Mouse (Mus musculus): Measurements from ENCODE around the gene Schip1.

Gene Schip1

DNA sequence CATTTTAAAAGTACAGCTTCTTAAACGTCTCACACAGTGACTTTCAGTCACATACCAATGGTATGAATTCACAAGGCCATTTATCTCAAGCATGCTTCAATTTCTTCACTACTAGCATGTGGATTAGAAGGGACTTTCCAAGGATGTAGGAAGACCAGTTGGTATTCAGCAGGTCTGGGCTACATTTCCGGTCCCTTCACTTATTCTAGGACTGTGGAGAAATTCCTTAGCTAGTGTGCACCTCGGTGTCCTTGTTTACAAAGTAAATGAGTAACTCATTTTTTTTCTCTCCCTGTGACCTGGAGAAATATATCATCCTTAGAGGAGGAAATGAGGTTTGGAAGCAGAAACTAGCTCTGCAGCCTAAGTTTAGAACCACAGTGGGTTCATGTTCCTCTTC, 405.5 kb downstream of the Schip1 start:
- DNase-seq (ENCODE audit: low read depth, low spot score) = no peak

DNA sequence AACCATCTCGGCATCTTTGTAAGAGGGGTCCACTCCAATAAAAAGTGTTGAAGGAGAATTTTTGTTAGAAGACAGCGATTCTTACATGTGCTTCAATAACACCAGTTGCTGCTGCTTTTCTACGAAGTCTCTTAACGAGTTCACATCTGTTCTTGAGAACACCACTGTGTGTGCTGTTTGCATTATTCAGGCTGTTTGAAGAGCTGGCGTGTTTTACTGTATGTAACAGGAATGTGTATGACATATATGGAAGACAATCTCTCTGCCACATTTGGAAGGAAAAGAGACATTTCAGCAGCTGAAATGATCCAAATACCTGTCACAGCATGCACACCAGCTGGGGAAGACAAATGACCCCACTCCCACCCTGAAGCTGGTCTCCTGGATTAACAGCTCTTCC, 406.0 kb downstream of the Schip1 start:
- no peak for DNase-seq (ENCODE audit: low read depth, low spot score)

DNA sequence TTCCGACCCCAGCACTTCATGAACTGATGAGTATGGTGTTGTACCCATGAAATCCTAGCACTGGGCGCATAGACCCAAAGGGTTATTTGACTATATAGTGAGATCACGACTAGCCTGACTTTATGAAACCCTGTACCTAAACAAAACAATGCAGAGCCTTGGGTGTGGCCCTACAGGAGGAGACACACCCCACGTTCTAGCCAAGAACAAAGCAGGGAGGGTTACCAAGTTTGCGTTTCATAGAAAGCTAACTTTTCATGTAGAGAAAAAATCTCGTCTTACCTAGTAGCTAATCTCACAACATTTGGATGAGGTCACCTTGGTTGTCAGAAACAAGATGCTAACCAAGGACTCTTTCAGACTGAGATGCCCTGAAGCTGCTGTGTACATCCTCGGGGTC, 411.7 kb downstream of the Schip1 start:
- no peak for DNase-seq (ENCODE audit: low read depth, low spot score)

DNA sequence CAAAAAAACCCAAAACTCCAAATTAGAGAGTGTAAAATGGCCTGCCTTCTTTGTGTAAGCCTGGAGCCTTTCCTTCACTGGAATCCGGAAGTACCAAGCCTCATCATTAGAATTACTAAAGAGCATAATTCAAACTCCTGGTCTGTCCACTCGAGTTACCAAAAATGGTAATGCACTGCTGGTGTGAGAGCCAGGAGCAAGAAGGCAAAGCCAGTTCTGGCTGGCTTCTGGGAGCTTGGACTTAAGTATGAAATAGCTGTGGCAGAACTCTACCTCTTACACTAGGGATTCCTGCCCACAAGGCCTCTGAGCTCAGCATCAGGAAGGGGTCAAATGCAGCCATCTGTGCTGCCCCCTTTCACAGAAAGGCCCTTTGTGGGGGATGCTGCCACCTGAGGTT, 412.9 kb downstream of the Schip1 start:
- DNase-seq (ENCODE audit: low read depth, low spot score) = peak; percentile 37

DNA sequence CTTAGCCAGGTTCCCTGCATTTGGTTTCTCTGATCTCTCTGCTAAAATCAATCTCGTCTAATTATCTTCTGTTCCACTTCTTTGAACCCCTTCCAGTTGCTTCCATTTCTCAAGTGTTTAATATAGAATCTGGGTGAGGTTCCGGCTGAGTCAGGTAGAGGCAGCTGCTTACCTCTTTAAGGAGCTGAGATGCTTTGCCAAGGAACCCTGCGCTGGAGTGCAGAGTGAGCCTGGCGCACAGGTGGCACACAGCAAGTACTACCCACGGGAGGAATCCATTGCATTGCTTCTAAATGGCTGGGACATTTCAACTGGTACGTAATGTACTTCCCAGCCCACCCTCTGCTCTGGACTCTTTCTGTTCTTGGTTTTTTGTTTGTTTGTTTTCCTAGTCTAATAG, 414.7 kb downstream of the Schip1 start:
- no peak for DNase-seq (ENCODE audit: low read depth, low spot score)

DNA sequence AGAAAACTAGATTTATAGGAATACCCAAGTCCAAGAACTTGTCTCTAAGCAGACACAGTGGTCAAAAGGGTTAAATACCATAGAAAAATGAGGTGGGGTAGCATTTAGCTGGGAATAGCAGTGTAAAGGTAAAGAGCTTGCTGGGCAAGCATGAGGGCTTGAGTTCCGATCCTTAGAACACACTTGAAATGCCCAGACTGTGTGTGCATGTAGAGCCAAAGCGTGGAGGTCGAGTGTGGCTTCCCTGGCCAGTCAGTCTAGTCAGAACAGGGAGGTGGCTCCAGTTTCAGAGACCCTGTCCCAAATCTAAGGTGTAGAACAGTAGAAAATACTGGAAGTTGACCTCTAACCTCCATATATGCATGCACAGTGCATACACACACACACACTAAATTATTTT, 418.9 kb downstream of the Schip1 start:
- DNase-seq (ENCODE audit: low read depth, low spot score) = no peak

DNA sequence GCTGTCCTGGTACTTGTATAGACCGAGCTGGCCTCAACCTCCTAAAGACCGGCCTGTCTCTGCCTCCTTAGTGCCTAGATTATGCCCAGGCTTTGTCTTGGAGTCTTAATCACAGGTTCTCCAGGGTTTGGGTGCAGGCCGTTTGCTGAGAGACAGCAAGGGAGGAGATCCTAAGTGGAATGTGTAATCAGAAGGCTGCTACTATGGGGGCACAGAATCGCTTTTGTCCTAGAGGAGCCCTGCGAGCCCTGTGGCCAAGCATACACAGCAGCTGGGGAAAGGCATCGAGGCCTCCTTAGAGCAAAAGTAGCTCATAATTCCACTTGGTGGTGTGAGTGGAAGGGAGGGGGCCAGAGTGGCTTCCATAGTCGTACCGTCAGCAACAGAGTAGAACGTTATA, 419.4 kb downstream of the Schip1 start:
- DNase-seq (ENCODE audit: low read depth, low spot score) = no peak

DNA sequence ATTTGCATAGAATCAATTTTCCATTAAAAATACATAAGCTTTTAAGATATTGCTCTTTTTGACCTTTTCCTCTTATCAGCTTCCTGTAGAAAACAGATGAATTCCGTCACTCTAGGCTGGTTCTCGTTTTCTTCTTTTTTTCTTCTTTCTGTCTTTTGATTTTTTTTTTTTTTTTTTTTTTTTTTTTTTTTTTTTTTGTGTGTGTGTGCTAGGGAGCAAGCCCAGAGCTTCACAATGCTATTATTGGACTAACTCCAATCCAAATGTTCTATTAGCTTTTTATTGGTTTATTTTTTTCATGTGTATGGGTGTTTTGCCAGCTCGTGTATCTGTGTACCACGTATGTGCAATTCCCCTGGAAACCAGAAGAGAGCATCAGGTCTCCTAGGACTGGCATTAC, 420.0 kb downstream of the Schip1 start:
- DNase-seq (ENCODE audit: low read depth, low spot score) = no peak

DNA sequence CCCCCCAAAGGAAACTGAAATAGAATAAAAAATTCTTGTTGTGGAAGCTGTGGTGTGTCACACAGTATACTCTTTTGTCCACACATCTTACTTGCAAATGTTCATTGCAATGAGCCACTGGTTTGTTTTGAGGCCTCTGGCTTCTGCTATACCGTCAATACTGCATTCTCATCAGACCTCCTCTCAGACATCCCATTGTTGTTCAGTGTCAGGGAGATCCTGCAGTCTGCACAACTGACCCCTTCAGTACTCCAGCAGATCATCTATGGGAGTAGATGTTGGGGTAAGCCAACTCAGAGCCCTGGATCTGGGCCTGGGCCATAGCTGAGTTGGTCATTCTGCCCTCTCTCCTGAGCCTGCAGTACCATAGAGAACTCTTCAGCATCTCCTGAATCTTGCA, 423.0 kb downstream of the Schip1 start:
- no peak for DNase-seq (ENCODE audit: low read depth, low spot score)

DNA sequence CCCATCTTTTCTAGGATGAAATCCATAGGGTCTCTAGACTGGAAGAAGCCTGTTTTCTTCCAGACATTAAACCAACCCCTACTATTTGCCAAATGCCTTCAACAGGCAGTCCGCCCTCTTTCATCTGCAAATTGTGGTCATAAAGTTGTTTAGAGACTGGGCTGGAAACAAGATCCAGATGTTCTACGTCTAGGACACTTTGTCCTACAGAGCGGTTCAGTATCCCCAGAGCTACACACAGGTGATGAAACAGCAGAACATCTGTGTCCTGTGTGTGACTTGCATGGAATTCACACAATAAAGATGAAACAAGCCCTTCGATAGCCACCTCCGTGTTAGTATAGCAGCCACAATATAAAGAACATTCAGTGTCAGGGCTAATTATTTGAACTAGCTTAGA, 423.7 kb downstream of the Schip1 start:
- DNase-seq (ENCODE audit: low read depth, low spot score) = no peak

DNA sequence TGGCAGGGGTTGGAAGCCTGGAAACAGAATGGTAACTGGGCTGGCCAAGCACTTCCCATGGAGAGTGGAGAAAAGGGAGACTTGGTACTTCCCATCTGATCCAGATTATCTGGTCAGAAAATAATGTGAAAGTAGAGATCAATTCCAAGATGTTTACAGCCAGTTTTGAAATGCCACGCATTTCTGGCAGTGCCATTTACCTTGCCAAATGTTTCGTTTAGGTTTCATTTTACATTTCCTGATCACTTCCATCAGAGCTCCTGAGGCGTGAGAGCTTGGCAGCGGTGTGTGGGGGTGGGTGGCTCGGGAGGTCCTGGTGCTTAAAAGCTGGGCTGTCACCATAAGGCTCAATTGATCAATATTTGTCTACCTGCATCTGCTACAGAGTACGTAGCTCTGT, 426.9 kb downstream of the Schip1 start:
- DNase-seq (ENCODE audit: low read depth, low spot score) = no peak

DNA sequence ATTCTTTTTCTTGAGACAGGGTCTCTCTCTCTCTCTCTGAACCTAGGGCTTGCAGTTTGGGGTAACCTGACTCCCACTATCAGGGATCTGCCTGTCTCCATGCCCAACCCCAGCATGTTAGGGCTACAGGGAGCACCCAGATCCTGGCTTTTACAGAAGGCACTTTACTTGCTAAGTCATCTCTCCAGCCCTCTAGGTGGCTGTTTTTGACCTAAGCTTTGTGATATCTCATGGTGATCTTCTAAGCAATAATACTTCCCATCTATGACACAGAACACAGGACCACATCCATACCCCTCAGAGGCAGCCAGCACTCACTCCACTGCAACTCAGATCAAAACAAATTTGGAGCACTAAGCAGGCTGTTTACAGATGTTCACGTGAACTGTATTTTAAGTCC, 427.5 kb downstream of the Schip1 start:
- DNase-seq (ENCODE audit: low read depth, low spot score) = no peak

DNA sequence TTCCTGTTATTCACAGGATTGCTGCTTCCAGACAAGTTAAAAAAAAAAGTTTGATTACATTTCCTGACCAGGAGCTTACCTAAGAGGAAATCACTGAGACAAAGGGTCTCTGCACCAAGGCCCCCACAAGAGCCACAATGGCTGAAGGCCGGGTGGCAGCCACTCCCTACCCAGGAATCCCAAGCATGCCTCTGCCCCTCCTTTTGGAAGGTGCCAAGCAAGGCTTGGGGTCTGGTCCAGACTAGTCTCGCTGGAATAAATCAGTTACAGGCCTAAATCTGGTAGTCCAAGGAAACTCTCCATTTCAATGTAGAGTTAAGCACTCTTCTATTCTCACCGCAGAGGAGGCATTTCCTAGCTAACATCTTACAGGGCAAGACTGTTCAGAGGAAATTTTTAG, 427.9 kb downstream of the Schip1 start:
- DNase-seq (ENCODE audit: low read depth, low spot score) = no peak

DNA sequence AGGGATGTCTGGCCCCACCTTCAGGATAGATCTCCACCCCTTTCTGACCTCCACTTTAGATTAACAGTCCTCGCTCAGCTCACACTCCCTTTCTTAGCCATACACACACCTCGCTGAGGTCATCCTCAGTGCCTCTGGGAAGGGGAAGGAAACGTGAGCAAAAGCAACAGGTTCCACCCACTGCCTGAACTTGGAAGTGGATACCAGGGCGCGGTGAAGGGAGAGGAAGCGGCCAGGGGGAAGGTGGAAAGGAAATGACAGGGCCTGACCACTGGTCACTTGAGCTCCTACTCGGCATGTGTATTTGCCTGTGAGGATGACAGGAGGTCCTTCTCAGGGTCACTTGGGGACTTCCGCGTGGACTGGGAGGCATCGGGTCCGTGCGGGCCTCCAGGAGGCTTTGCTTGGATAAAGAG, 428.6 kb downstream of the Schip1 start:
- peak; percentile 65 for DNase-seq (ENCODE audit: low read depth, low spot score)

DNA sequence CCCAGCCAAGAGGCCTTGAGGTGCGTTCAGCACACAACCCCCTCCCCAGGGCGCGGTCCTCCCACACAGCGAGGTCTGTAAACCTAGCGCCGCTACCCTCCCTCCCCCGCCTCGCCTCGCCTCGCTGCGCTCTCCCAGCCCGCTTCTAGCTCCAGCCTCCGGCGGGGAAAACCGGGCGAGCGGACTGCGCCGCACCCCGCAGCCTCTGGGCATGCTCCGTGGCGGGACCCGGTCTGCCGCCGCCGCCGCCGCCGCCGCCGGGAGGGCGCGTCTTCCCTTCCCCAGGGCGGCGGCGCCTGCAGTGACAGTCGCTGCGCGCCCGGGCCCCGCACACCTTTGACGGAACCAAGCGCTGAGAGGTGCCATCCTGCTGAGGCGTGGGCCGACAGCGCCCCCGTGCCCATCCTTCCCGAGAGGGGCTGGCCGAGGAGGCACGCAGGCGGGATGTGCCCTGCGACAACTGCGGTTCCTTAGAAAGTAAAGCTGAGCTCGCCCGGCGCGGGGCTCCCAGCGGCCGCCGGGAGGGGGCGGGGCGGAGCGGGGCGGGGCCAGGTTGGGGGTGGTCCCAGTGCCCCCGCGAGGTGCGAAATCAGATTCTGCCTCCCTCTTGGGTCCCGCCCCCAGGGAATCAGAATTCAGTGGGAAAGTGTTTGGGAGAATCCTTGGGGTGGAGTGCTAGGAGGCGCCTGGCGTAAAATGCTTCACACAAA, 429.1 kb downstream of the Schip1 start:
- DNase-seq (ENCODE audit: low read depth, low spot score) = peak; percentile 88

DNA sequence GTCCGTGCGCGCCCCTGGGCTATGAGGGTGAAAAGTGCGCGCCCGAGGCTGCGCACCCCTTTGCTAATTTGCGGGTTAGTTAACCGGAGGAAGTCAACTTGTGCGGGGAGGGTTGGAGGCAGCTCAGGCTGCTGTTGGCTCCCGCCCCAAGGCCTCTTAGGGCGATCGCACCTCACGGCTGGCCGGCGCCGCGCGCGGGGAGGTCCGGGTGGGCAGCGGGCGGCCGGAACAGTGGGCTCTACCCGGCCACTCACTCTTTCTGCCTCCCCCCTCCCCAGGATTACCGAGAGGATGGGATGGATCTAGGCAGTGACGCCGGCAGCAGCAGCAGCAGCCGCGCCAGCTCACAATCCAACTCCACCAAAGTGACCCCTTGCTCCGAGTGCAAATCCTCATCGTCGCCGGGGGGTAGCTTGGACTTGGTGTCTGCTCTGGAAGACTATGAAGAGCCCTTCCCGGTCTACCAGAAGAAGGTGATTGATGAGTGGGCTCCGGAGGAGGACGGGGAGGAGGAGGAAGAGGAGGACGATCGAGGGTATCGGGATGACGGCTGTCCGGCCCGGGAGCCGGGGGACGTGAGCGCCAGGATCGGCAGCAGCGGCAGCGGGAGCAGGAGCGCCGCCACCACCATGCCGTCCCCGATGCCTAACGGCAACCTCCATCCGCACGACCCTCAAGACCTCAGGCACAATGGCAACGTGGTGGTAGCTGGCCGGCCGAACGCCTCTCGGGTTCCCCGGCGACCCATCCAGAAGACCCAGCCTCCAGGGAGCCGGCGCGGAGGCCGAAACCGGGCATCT, 429.9 kb downstream of the Schip1 start:
- DNase-seq (ENCODE audit: low read depth, low spot score) = peak; percentile 43

DNA sequence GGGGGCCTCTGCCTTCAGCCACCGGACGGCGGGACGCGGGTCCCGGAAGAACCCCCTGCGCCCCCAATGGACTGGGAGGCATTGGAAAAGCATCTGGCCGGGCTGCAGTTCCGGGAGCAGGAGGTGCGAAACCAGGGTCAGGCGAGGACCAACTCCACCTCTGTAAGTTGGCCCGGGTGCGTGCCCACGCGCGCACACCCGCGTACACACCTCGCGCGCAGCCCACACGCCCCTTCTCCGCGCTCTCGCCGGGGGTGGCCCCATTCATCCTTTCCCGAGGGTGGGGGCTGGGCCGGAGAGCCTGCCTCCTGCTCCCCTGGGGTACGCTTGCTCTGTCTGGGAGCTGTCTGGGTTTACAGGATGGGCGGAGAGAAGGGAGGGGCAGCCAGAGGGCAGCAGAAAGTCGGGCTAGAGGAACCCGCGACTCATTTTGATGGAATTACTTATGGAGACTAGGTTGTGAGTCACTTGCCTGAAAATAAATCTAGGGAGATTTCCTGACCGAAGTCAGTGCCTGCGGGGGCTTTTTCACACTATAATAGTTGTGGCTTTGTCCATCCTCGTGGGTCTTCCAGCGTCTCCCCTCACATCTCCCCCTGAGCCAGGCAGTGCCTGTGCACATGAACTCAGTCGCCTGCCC, 430.6 kb downstream of the Schip1 start:
- DNase-seq (ENCODE audit: low read depth, low spot score) = peak; percentile 65

DNA sequence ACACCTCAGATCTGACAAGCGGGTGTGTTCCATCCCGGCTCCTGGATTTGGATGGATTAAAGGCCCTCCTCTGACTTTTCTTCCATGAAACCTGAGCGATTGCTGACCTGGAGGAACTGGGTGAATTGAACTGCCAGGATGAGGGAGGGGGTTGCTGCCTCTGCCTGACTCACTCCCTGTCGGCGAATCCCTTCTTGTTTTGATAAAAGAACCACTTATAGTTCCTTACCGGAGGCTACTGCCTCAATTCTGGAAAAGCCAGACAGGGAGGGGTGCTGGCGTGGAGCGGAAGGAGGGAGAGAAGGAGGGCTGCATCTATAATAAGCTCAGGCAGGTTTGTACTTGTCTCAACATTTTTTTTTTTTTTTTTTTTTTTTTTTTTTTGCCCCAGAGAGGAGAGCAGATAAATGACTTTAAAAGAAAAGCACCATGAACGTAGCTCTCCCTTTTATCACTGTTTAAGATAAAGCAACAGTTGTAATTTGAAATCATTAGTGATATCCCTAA, 431.2 kb downstream of the Schip1 start:
- DNase-seq (ENCODE audit: low read depth, low spot score) = peak; percentile 46

DNA sequence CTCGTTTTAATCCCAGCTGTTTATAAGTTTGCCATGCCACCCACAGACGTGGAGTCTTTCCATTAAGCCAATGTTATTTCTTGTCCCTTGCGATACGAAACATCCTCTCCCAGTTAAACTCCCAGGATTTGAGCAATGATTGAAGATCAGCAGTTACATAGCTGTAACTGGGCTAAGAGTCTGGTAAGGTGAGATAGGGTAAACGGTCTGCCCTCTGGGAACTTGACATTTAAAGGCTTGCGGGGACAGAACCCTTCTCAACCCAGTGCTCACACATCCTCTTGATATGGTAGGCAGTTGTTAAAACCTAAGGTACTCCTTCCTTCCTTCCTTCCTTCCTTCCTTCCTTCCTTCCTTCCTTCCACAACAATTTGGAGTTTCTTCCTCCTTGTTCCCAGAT, 431.9 kb downstream of the Schip1 start:
- no peak for DNase-seq (ENCODE audit: low read depth, low spot score)

DNA sequence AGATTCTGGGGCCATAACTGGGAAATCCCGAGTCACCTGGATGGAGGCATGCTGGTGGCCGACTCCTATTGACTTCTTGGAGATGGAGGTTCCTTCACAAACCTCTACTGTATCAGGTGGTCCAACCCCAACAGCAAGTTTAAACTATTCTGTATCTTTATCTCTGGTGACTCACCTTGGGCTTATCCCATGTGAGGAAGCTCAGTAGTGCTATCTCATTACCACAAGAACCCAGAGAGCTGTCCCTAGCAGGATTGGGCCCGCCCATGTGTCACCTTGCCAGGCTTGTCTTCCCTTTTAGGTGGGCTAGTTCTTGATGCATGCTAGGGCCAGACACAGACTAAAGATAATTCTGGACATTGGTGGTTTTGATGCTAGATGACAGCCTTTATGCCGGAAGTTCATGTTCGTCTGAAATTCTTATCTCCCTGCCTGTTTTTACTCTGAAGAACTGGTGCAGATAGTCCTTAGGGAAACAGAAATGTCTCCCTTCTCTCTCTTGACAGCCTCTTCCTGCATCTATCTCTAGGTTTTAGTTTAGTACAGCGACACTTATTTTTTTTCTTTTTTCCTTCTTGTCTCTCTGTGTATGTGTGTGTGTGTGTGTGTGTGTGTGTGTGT, 435.0 kb downstream of the Schip1 start:
- no peak for DNase-seq (ENCODE audit: low read depth, low spot score)

DNA sequence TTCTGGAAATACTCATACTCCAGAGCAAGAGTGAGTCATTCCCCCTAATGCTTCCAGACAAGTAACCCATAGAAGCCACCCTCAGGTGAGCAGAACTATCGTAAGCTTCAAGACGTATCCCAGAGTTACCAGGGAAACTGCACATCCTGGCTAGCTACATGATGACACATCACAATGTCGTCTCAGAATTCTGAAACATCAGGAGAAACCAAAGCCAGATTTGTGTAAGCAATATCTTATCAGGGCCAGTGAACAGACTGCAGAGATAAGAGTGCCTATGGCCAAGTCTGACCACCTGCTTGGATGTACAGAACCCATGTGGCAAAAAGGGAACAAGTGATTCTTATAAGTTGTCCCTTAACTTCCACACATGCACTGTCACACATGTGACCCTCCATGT, 440.2 kb downstream of the Schip1 start:
- DNase-seq (ENCODE audit: low read depth, low spot score) = no peak

DNA sequence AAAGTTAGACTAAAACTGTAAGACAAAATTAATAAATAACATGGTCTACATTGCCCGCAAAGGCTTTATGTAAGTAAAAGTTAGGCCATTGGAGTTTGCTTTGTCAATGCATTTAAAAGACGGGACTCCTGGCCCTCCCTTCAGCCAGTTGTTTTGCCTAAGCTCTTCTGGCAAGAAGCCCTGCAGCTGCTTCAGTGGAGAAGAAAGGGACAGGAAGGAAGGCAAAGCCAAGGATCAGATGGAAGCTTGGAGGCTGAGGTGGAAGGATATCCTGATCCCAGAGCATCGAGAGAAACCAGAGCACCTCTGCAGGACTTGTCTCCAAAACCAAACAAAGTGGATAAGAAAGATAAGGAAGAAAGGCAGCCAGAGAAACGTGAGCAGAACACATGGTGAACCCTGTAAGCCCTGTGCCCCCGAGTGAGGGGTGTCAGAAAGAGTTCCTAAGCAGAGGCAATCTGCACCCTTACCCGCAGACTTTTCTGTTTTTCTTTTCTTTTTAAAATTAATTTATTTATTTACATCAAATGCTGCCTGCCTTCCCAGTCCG, 442.2 kb downstream of the Schip1 start:
- DNase-seq (ENCODE audit: low read depth, low spot score) = no peak
